Mouse (Mus musculus) CH12.LX (cell line): ENCODE measurements at regions not wholly inside any gene's neighbourhood (a gene's known extent, or its start where the extent isn't known, plus 50 kb on each side); places are given as distances from the start of the nearest gene placed in this dataset.

Experiments used
- DNase-seq: peaks from one replicate; pipeline ENCODE4 v3.0.0-alpha.2; 2013; ENCODE audit errors: extremely low read depth
- H3K27ac ChIP-seq: 2 replicates; pipeline ENCODE4 v1.5.1; 2012; ENCODE audit warnings: low read depth, mild to moderate bottlenecking, control low read depth, moderate library complexity; ENCODE audit not compliant: insufficient read depth
- H3K27me3 ChIP-seq: replicated peaks from 2 replicates; pipeline ENCODE3; 2012; ENCODE audit warnings: inconsistent platforms
- H3K36me3 ChIP-seq, 2 experiments: replicated peaks in 1 of 2; 2 replicates each; pipeline versions ENCODE3 to v1.6.1; 2012; ENCODE audit warnings: inconsistent platforms in 1 of 2, low read length in 1 of 2, mild to moderate bottlenecking in 1 of 2, mixed read lengths in 1 of 2, moderate library complexity in 1 of 2; ENCODE audit not compliant: control insufficient read depth in 1 of 2, insufficient read depth in 1 of 2
- H3K4me1 ChIP-seq, 2 experiments: 2 replicates each; pipeline ENCODE4 v1.6.1; 2012; ENCODE audit warnings: inconsistent platforms in 1 of 2, moderate library complexity in 1 of 2; ENCODE audit not compliant: insufficient read depth in 2 of 2, control insufficient read depth in 1 of 2
- H3K4me2 ChIP-seq: 2 replicates; pipeline ENCODE4 v1.6.1; 2012; ENCODE audit warnings: low read depth, mild to moderate bottlenecking, control low read depth; ENCODE audit not compliant: poor library complexity, insufficient read depth, severe bottlenecking
- H3K4me3 ChIP-seq, 3 experiments: fragments of 150-350 bp in 1 of 3; sonication (generic) in 1 of 3; replicated peaks in 1 of 3; 2 replicates each; pipeline versions ENCODE3 to v1.5.1; 2011 to 2012; ENCODE audit warnings: low read depth in 2 of 3, low read length in 2 of 3, mild to moderate bottlenecking in 2 of 3, moderate library complexity in 2 of 3, control low read depth in 1 of 3, improper control_type of control experiment in 1 of 3, inconsistent platforms in 1 of 3, mixed read lengths in 1 of 3; ENCODE audit not compliant: poor library complexity in 1 of 3
- H3K79me2 ChIP-seq: replicated peaks from 2 replicates; pipeline ENCODE4 v1.6.1; 2012; ENCODE audit warnings: mild to moderate bottlenecking, moderate library complexity; ENCODE audit not compliant: control insufficient read depth, poor library complexity, insufficient read depth, severe bottlenecking; ENCODE audit errors: extremely low read depth
- H3K9ac ChIP-seq: 2 replicates; pipeline ENCODE4 v1.6.1; 2012; ENCODE audit warnings: low read depth, mild to moderate bottlenecking, control low read depth, moderate library complexity; ENCODE audit not compliant: insufficient read depth
- H3K9me3 ChIP-seq: replicated peaks from 2 replicates; pipeline ENCODE3; 2012; ENCODE audit warnings: low read length, inconsistent platforms, mixed read lengths
- BHLHE40 ChIP-seq: IDR thresholded peaks from 2 replicates; pipeline ENCODE4 v1.6.1; 2011; ENCODE audit warnings: mild to moderate bottlenecking, low read depth, low read length, improper control_type of control experiment
- E2F4 ChIP-seq: IDR thresholded peaks from 2 replicates; pipeline ENCODE4 v1.6.1; 2011; ENCODE audit warnings: low read depth, low read length, improper control_type of control experiment; ENCODE audit not compliant: insufficient replicate concordance
- ELF1 ChIP-seq: IDR thresholded peaks from 2 replicates; pipeline ENCODE4 v1.6.1; 2014; ENCODE audit warnings: low read depth, mild to moderate bottlenecking, inconsistent platforms, low read length, improper control_type of control experiment
- EP300 ChIP-seq: IDR thresholded peaks from 2 replicates; pipeline ENCODE4 v1.6.1; 2011; ENCODE audit warnings: low read length, improper control_type of control experiment
- ETS1 ChIP-seq: conservative IDR thresholded peaks from 2 replicates; pipeline ENCODE4 v1.6.1; 2012; ENCODE audit warnings: low read depth, mild to moderate bottlenecking, inconsistent platforms, low read length, improper control_type of control experiment, moderate library complexity
- HCFC1 ChIP-seq: IDR thresholded peaks from 2 replicates; pipeline ENCODE4 v1.6.1; 2012; ENCODE audit warnings: low read depth, mild to moderate bottlenecking, inconsistent platforms, low read length, improper control_type of control experiment
- KAT2A ChIP-seq: IDR thresholded peaks from 2 replicates; pipeline ENCODE4 v1.6.1; 2012; ENCODE audit warnings: low read length, improper control_type of control experiment, inconsistent platforms; ENCODE audit not compliant: insufficient replicate concordance
- MXI1 ChIP-seq: IDR thresholded peaks from 2 replicates; pipeline ENCODE4 v1.6.1; 2011; ENCODE audit warnings: mild to moderate bottlenecking, low read depth, low read length, improper control_type of control experiment
- MYC ChIP-seq: IDR thresholded peaks from 2 replicates; pipeline ENCODE4 v1.6.1; 2011; ENCODE audit warnings: low read depth, mild to moderate bottlenecking, improper control_type of control experiment, low read length
- NELFE ChIP-seq: IDR thresholded peaks from 2 replicates; pipeline ENCODE4 v1.6.1; 2011; ENCODE audit warnings: low read depth, low read length, improper control_type of control experiment
- NRF1 ChIP-seq: IDR thresholded peaks from 2 replicates; pipeline ENCODE4 v1.6.1; 2014; ENCODE audit warnings: low read depth, mild to moderate bottlenecking, inconsistent platforms, low read length, improper control_type of control experiment, moderate library complexity
- PAX5 ChIP-seq: IDR thresholded peaks from 2 replicates; pipeline ENCODE4 v1.6.1; 2012; ENCODE audit warnings: low read length, inconsistent platforms, mixed read lengths
- POLR2A ChIP-seq: IDR thresholded peaks from 2 replicates; pipeline ENCODE4 v1.6.1; 2011; ENCODE audit warnings: low read depth, mild to moderate bottlenecking, improper control_type of control experiment, low read length
- POLR2AphosphoS2 ChIP-seq: IDR thresholded peaks from 2 replicates; pipeline ENCODE4 v1.6.1; 2011; ENCODE audit warnings: low read depth, low read length, improper control_type of control experiment
- RAD21 ChIP-seq: IDR thresholded peaks from 2 replicates; pipeline ENCODE4 v1.6.1; 2011; ENCODE audit warnings: low read depth, mild to moderate bottlenecking, low read length, improper control_type of control experiment, moderate library complexity
- RCOR1 ChIP-seq: conservative IDR thresholded peaks from 2 replicates; pipeline ENCODE4 v1.6.1; 2012; ENCODE audit warnings: low read depth, mild to moderate bottlenecking, inconsistent platforms, low read length, improper control_type of control experiment
- SMC3 ChIP-seq: IDR thresholded peaks from 2 replicates; pipeline ENCODE4 v1.6.1; 2011; ENCODE audit warnings: low read depth, low read length, improper control_type of control experiment
- TBP ChIP-seq: conservative IDR thresholded peaks from 2 replicates; pipeline ENCODE4 v1.6.1; 2011; ENCODE audit warnings: low read depth, low read length, improper control_type of control experiment
- TCF12 ChIP-seq: IDR thresholded peaks from 2 replicates; pipeline ENCODE4 v1.6.1; 2014; ENCODE audit warnings: low read depth, mild to moderate bottlenecking, inconsistent platforms, low read length, improper control_type of control experiment
- UBTF ChIP-seq: IDR thresholded peaks from 2 replicates; pipeline ENCODE4 v1.6.1; 2012; ENCODE audit warnings: low read depth, mild to moderate bottlenecking, inconsistent platforms, low read length, improper control_type of control experiment, moderate library complexity
- USF1 ChIP-seq: IDR thresholded peaks from 2 replicates; pipeline ENCODE4 v1.6.1; 2014; ENCODE audit warnings: low read depth, mild to moderate bottlenecking, inconsistent platforms, low read length, improper control_type of control experiment
- ZMIZ1 ChIP-seq: IDR thresholded peaks from 2 replicates; pipeline ENCODE4 v1.6.1; 2012; ENCODE audit warnings: low read depth, mild to moderate bottlenecking, inconsistent platforms, low read length, improper control_type of control experiment
- ZNF384 ChIP-seq: IDR thresholded peaks from 2 replicates; pipeline ENCODE4 v1.6.1; 2012; ENCODE audit warnings: low read depth, low read length, improper control_type of control experiment, inconsistent platforms
- dilution Hi-C: fragments of 300-500 bp; cut with MboI; formaldehyde crosslinking; loops from 2 replicates; pipeline ENCODE4 v1.14.3; 2020; ENCODE audit warnings: low sequenced_read_pairs; ENCODE audit not compliant: extremely low pct_unique_long_range_greater_than_20kb, extremely low pct_ligation_motif_present
- in situ Hi-C: fragments of 300-500 bp; cut with MboI; formaldehyde crosslinking; loops from 3 replicates; pipeline ENCODE4 v1.14.3; 2019; ENCODE audit warnings: low sequenced_read_pairs, low pct_ligation_motif_present, low pct_unique_long_range_greater_than_20kb, mixed read lengths

- H3K79me2 ChIP-seq: no peaks in the 10 kb centered on the region
- no peak overlapping the region for H3K27ac ChIP-seq
- no peak overlapping the region for H3K4me2 ChIP-seq
- H3K4me3 ChIP-seq: no peak overlapping the region
- no peak for DNase-seq
- dilution Hi-C loops: no loop called here
- TF ChIP-seq UBTF (no peak), NRF1 (no peak), POLR2AphosphoS2 (no peak), EP300 (no peak), ZMIZ1 (no peak), ETS1 (no peak), KAT2A (no peak), TCF12 (no peak), NELFE (no peak), MYC (no peak), PAX5 (no peak)
- TF ChIP-seq, all 38 proteins: peak for 0
- Histone ChIP-seq H3K36me3 (no peaks in the 10 kb centered on the region), H3K4me1 (no peaks in the 10 kb centered on the region; a peak in 1 of 4 replicates), H3K9ac (no peak overlapping the region), H3K9me3 (no peaks in the 10 kb centered on the region), H3K27me3 (no peaks in the 10 kb centered on the region)
- in situ Hi-C loops: no loop called here
Measured at GRCm38 (mm10) chr13:26538928-26539327, 231.0 kb downstream of the Hdgfl1 start.

- in situ Hi-C loops (no loop called here), dilution Hi-C loops (no loop called here)
- H3K79me2 ChIP-seq: no peaks in the 10 kb centered on the region
- TF ChIP-seq ZNF384 (no peak), SMC3 (no peak), RAD21 (no peak), ZMIZ1 (no peak), POLR2A (no peak), MYC (no peak), MXI1 (no peak), HCFC1 (no peak), E2F4 (no peak), ETS1 (no peak), ELF1 (no peak), RCOR1 (no peak), TBP (no peak), USF1 (no peak), BHLHE40 (no peak)
- no peaks in the 10 kb centered on the region for H3K9me3 ChIP-seq
- no peak overlapping the region for H3K27ac ChIP-seq
- H3K36me3 ChIP-seq: no peaks in the 10 kb centered on the region
- no peaks in the 10 kb centered on the region; a peak in 1 of 4 replicates for H3K4me1 ChIP-seq
- no peak overlapping the region for H3K4me3 ChIP-seq
- H3K9ac ChIP-seq: no peak overlapping the region
- no peaks in the 10 kb centered on the region for H3K27me3 ChIP-seq
- no peak overlapping the region for H3K4me2 ChIP-seq
- peak; percentile 3 for DNase-seq
Measured at GRCm38 (mm10) chr13:26536575-26536974, 233.4 kb downstream of the Hdgfl1 start.
